Mouse (Mus musculus): Measurements from ENCODE around the gene Gm10273. TPM values are rescaled to one million over a fixed set of nuclear protein-coding genes. Genes with fewer than 3 reads are reported as not detected.
"Not testable (repeated sequence)": the region's sequence is repeated elsewhere in the genome, so short reads cannot be mapped to it uniquely, and the experiment has no call there.

The Gm10273 gene
- 10 to 100 TPM; 34.2 to 47.3 (median 42.3) TPM for polyA plus RNA-seq (2017; shearing (Covaris generic))

DNA sequence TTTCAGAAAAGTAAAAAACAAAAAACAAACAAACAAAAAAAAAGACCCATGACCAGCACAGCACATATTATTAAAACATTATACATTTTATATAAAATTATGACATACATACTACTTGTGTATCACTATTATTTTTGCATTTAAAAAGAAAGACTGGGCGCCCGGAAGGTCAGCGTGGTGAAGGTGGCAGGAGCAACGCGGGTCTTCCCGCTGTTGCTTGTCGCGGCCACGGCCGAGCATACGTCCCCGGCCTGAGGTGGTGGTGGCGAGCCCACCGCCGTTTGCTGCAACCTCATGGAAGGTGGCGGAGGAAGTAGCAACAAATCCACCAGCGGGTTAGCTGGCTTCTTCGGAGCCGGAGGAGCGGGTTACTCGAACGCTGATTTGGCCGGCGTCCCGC is at the start of gene Gm10273:
Gene Gm10273, plus strand, starts transcription at position 172 of the 400 bp plus-strand sequence.
- not testable (repeated sequence) for ATAC-seq

DNA sequence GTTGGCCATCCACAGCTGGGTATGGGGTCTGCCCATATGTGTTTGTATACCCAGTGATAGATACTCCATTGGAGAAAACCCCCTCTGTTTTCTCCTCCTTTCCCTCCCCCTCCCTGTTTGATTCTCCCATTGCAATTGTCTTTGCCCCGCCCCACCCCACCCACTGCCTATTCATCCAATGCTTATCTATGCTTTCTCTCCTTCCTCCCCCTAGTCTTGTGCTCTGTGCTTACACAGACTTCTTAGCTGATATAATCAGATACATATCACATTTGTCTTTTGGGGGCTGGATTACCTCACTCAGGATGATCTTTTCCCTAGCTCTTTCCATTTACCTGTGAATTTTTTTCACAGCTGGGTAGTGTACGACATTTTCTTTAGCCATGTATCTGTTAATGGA is 48.9 kb upstream of the Gm10273 start:
- ATAC-seq: no peak

DNA sequence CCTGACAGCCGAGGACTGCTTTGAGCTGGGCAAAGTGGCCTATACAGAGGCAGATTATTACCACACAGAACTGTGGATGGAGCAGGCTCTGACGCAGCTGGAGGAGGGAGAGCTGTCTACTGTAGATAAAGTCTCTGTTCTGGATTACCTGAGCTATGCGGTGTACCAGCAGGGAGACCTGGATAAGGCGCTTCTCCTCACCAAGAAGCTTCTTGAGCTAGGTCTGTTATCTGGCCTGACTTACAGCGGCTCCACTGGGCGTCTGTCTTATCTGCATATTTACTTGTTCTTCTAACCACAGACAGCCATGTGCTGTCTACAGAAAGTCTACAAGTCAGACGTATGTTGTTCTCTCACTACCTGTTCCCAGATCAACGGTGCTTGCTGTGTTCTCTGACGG is 47.2 kb upstream of the Gm10273 start:
- no peak for ATAC-seq

DNA sequence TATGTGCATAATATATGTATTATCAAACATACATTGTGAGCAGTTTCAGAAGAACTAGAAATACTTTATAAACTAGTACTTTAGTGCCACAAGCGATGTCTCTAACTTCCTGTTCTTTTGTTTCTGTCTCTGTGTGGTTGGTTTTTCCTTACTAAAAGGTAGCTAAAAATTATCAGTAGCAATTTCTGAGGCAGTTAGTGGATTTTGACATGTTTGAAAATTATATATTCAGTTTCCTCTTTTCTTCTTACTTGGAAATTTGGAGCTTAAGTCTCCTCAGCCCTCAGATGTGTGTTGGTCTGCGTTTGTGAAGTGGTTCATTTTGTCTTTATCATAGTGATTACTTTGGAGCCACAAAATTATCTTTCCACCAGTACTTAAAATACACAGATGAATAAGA is 45.9 kb upstream of the Gm10273 start:
- no peak for ATAC-seq

DNA sequence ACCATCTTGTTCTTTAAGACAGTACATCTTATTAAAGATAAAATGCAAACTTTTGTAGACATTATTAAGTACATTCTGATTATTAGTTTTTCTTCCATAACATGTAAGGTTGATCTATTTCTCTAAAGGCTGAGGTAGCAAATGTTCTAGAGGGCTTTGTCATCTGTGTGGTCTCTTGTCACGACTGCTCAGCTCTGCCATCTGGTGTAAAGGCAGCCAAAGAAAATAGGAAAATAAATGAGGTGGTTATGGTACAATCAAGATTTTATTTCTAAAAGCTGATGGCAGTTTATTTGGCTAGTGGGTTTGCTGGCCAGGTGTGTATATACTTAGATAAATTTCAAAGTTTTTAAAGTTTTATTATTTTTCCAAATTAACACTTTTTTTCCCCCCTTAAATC is 42.4 kb upstream of the Gm10273 start:
- ATAC-seq: no peak

DNA sequence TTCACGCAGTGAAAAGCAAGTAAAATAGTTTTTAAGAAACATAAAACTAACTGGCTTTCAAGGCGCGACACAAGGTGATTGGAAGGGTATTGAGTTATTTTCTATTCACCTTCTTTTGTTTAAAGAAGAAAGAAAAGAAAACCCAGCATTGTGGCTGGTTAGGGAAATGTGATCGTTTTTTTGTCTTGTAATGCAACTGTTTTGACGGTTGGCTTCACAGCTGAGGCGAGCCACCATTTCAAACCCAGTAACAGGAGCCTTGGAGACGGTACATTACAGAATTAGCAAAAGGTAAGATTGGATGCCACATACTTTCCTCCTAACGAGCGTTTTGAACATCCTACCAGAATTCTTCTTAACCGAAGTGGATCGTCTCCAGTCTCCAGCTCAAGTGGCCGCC is 41.3 kb upstream of the Gm10273 start:
- ATAC-seq: no peak

DNA sequence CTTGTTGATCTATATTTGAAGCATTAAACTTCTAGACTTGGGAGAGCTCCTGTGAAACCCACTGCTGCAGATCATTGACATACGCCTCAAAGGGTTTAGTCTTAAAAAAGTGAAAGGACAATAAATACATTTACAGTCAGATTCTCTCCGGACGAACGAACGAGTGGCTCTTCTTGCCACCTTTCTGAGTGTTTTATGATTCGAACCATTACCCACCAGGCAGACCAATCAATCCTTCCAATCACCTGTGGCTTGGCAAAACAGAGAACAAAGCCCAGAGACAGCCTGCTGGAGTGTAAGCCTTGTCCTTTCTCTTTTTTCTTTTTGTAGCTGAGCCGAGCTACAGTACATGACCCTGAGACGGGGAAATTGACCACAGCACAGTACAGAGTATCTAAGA is 40.4 kb upstream of the Gm10273 start:
- ATAC-seq: no peak

DNA sequence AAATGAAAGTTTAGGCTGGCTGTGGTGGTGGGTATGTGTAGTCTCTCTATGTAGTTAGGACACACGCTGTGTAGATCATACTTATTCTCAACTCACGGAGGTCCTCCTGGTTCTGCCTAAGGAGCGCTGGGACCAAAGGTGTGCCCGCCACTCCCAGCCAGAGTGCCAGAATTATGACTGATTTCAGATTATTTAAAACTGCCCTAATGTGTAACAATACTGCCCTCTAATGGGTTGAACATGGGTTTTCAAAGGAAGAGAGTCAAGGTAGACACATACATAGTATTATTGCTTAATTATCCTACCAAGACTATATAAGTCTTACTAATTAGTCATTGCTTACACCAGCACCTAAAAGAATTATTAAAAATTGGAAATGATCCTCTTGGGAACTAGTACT is 36.7 kb upstream of the Gm10273 start:
- no peak for ATAC-seq

DNA sequence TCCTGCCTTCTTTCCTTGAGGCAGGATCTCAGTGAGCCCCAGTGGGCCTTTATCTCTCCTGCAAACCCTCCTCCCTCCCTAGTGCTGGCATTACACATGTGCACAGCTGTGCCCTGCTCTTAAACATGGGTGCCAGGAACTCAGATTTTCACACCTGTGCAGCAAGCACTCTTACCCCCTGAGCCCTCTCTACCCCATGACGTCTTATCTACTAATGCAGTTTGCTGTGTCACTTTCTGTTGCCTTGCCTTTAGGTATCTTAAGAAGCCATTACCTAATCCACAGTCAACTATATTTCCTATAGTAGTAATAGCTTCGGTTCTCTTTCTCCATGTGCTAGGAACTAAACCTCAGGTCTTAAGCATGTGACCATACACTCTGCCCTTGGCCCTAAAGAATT is 32.2 kb upstream of the Gm10273 start:
- ATAC-seq: no peak

DNA sequence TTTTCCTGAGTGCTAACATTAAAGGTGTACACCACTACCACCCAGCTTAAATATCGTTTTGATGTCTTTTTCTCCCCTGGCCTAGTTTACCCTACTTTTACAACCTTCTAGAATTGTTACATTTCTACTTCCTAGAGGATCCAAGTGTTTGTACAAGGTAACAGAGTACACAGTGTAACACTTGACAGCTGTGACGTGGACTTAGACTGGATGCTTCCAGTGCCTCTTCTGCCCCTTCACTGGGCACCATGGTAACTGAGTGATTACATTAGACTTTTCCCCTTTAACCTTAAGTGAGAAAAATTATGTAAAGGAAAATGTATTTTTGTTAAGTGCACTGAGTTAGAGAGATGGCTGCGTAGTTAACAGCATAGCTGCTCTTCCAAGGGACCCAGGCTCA is 30.9 kb upstream of the Gm10273 start:
- no peak for ATAC-seq

DNA sequence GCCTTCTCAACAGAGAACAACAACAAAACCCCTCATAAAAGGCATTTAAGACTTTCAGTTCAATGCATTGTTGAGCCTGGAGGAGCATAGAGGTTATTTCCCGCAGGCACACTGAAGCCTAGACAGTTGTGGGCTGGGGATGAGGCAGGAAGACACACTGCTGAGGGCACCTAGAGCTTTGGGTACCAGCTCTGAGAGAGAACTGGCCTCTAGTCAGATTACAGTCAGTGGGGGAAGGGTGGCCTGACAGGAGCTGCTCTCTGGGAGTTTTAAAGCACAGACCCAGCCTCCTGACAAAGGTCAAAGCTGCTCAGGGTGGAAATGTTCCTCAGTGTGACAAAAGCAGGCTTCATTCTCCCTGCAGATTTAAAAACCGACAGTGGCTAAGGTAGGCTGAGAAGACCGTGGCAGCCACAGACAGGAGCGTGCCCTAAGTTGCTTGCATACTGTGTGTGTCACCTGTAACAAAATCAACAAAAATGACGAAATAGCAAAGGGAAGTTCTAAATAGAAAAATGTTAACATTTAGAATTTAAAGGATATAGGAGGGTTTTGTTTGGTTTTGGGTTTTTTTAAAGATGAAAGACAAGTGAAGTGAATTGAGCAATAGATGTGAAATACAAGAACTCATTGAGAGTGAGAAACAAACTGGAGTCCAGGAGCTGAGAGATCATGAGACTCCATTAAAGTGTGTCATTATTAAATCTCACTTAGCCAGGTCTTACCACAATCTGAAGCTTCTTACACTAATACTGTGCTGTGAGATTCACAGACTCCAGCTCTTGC is 29.4 kb upstream of the Gm10273 start:
- ATAC-seq: no peak

DNA sequence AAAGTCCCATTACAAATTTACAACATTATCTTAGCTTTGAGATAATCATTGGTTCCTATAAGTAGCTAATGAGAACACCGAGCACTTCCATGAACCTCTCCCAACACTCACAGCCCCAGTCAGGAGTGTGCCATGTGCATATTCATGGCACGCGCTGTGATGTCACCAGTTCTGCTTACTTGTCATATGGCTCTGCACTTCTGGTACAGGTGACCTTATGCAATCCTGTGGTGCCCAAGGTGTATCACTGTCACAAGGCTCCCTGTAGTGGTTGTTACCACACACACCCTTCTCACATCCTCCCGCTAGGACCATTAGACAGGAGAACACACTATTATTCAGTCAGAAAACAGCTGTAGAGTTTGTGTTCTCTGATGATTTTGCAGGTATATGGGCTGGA is 28.7 kb upstream of the Gm10273 start:
- no peak for ATAC-seq

DNA sequence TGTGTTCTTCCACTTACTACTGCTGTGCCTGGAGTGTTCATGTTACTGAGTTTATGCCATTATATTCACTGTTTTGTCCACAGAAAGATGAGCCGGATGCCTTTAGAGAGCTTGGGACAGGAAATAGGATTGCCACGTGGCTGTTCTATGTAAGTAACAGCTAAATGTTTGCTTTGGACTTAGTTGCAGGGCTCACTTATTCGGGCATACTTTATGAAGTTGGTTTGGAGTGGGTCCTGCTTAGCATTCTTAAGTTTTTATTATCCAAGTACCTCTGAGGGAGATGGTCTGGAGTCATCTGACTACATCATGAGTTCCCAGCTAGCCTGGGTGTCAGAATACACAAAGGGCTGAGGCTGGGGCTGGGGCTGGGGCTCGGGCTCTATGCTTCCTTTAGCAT is 28.2 kb upstream of the Gm10273 start:
- no peak for ATAC-seq

DNA sequence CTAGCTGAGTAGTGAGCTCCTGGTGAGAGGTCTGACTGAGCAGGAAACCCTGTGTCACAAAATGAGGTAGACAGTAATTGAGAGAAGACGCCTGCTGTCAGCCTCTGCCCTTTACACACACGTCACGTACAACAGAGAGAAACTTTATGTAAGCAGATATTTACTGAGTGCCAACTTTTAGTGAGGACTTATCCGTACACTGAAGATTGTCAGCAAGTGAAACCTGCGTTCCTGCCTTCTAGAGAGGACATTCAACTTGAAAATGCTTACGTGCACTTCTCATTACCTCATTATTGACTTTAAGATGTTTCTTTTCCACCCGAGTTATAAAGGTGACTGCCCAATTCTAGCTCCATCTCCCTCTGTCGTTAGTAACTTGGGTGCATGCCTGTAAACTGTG is 26.7 kb upstream of the Gm10273 start:
- no peak for ATAC-seq

DNA sequence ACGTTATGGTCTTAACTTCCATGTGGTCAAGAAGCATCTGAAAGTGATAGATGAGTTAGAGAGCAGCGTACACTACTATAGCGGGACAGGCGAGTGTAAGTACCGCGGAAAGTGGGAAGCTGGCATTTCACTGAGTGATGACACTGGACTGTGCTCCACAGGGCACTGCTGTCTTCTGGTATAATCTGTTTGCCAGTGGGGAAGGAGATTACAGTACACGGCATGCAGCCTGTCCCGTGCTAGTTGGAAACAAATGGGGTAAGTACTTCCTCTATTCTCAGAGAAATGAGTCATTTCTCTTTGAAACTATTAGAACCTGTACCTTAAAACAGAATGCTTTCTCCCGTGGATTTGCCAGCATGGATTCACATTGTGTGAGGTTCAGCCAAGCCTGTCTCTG is 26.0 kb upstream of the Gm10273 start:
- no peak for ATAC-seq

DNA sequence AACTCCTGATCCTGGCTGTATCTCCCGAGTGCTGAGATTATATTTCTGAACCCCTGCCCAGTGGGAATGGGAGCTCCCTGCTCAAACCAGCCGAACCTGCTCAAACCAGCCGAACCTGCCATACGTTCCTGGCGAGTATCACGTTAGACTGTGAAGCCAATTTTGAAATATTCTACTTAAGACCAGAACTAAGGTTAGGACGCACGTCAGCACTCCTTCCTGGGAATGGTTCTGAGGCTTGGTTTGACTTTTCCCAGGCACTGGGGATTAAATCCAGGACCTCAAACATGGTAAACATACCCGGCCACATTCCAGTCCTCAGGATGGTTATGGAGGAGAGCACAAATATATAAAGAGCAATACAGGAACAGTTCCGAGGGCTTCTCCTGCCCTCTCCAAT is 17.5 kb upstream of the Gm10273 start:
- ATAC-seq: no peak

DNA sequence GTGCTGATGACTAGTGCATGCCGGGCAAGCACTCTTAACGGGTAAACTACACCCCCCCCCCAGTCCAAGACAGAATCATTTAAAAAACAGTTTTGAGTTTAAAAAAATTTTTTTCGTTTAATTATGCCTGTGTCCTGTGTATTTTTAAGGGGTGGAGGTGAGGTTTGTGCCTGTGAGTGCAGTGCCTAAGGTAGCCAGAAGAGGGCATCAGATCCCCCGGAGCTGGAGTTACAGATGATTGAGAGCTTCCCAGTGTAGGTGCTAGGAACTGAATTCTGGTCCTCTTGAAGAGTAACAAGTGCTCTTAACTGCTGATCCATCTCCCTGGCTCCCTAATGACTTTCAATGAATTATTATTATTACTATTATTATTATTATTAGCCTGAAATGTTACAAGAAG is 16.7 kb upstream of the Gm10273 start:
- no peak for ATAC-seq

DNA sequence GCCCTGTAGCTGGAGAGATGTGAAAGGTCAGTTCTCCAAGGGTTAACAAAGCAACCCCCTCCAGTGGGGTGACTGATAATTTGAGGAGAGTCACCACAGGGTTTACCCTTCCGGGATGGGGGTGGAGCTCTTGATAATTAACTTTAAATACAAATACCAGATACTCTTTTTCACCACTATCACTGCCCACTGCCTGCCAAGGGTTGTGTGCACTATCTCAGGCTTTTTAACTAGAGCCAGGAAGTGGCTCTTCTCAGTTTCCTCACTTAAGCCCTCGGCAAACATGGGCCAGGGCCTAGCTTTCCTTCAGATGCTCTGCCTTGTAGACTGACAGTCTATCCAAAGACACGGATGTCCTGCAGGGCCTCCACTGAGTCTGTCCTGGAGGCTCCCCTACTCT is 15.5 kb upstream of the Gm10273 start:
- peak; percentile 71 for ATAC-seq

DNA sequence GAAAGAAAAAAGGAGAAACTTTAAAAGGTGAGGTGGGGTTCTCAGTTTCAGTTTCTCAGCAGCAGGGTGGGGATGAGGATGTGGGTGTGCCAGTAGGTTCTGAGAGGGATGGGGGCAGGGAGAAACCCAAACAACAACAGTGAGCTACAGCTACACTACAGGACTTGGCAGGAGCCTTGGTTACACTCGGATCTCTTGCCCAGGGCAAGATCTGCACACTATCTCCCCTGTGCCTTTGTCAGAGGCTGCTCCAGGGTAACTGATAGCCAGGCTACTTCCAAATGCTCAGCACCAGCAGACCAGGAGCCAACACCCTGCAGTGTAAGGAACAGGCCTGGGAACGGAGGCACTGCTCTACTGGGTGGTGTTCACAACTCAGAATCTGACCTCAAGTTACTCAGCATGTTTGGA is 15.0 kb upstream of the Gm10273 start:
- peak; percentile 89 for ATAC-seq

DNA sequence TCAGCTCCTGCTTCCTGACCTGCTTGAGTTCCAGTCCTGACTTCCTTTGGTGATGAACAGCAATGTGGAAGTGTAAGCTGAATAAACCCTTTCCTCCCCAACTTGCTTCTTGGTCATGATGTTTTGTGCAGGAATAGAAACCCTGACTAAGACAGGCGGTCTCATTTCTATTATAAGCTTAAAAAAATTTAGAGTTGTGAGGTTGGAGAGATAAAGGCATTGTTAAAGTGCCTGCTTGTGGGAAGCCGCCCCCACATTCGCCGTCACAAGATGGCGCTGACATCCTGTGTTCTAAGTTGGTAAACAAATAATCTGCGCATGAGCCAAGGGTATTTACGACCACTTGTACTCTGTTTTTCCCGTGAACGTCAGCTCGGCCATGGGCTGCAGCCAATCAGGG is 13.9 kb upstream of the Gm10273 start:
- not testable (repeated sequence) for ATAC-seq

DNA sequence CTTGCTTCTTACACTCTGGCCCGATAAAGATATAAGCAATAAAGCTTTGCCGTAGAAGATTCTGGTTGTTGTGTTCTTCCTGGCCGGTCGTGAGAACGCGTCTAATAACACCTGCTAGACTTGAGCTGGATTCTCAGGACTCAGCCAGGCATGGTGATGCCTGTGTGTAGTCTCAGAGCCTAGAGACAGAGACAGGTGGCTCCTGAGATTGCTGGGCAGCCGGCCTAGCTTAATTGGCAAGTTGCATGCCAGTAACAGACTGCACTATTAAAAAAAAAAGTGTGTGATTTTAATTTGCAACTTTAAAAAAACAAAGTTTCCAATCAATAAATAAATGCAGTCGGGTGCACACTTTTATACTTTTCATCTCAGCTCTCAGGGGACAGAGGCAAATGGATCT is 8.5 kb upstream of the Gm10273 start:
- ATAC-seq: no peak

DNA sequence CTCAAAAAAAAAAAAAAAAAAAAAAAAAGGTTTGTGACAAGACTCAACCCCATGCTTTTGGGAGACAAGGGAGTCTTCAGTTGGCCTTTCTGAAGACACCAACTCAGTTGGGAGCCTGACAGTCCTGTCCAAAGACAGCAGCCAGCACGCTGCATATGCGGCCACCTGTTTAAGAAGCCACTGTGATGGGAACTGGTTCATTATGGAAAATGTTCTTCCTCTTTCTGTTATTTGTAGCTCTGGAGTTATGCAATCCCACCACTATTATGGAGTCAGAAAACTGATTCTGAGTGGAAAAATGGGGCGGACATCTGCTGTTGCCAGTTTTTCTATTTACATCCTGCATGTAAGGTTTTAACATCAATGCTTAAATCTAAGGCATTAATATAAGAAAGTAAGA is 5.8 kb upstream of the Gm10273 start:
- ATAC-seq: no peak

DNA sequence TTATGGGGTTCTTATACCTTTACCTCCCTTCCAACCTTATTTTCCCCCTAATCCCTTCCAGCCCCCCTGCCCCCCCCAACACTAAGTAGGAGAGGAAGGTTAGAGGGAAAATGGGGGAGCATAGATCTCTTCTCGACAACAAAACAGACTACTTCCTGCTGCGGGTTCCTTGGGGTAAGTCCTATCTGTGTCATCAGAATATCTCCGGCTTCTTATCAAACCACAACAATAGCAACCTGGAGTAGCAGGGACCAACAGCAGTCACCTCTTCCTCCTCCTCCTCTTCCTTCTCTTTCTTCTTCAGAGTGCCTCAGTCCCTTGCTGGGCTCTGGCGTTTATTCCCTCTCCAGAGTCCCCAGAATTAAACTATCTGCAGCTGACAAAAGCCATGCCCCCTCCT is 3.5 kb upstream of the Gm10273 start:
- peak; percentile 89 for ATAC-seq

DNA sequence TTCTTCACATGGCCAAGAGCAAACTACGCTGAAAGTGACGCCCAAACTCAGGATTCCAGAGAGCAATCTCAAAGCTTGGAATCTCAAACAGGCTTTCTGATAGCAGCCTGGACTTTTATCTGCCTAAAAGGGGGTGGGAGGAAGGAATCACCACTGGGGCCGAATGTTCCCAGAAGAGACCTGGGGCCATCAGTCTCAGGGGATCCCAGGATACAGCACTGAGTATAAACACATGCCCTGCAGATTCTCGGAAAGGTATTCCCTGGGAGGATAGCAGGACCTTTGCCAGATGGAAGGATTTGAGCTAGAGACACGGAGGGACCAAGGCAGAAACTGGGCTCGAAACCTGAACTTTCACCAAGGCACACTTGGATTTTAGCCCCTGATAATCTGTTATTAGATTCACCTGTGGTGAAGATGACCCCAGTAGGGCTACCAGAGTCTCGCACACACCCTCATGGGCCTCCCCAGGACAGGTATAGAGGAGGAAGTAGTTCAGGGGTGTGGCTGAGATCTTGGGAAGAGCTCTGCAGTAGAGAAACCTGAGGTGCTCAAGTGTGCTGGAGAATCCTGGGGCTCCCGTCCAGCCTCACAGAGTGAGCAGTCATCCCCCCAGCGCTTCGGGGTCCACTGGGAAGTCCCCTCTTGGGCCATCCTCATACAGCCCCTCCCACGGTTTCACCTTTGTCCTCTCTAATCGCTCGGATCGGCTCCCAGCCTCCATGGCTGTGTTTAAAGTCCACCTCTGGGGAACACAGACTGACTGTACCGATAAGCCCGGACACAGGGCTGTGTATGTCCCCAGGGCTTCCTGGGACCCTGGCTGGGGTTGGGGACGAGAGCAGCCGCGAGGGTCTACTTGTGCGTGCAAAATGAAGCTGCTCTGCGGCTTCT is 7.7 kb downstream of the Gm10273 start, which contains the start of gene Pla2g12b:
Gene Pla2g12b, plus strand, starts transcription at position 762 of the 894 bp plus-strand sequence.
- no peak for ATAC-seq

Data from inflammation-experienced regulatory T-cells, adult 6 months (primary cell).